Mouse (Mus musculus) neural tube, embryonic 14.5 days (tissue): ENCODE results near the gene B3galt1. TPM values are rescaled to one million over a fixed set of nuclear protein-coding genes. Genes with fewer than 3 reads are reported as not detected.
A peak's percentile ranks its signal among the peaks of the same experiment; 100 is the strongest.

Experiments
- ATAC-seq: fragments of 200-750 bp; cut with Nextera tagmentation; 2 replicates; pipeline ENCODE4 v1.8.0; 2017; ENCODE audit warnings: low read depth, mild to moderate bottlenecking, moderate TSS enrichment, moderate library complexity
- H3K27ac ChIP-seq: fragments of 300-500 bp; sonication (generic); 2 replicates; pipeline ENCODE4 v1.5.1; 2014; ENCODE audit warnings: low read depth, mild to moderate bottlenecking, control low read depth, low read length, moderate library complexity, mixed read lengths
- H3K27me3 ChIP-seq: fragments of 300-500 bp; sonication (generic); 2 replicates; pipeline ENCODE4 v1.6.1; 2014; ENCODE audit warnings: low read length; ENCODE audit not compliant: control insufficient read depth, insufficient read depth
- H3K36me3 ChIP-seq: fragments of 300-500 bp; sonication (generic); 2 replicates; pipeline ENCODE4 v1.6.1; 2014; ENCODE audit warnings: low read length, mixed read lengths; ENCODE audit not compliant: control insufficient read depth, insufficient read depth
- H3K4me1 ChIP-seq: fragments of 300-500 bp; sonication (generic); 2 replicates; pipeline ENCODE4 v1.6.1; 2014; ENCODE audit warnings: low read length; ENCODE audit not compliant: control insufficient read depth, insufficient read depth
- H3K4me2 ChIP-seq: fragments of 300-500 bp; sonication (generic); 2 replicates; pipeline ENCODE4 v1.6.1; 2014; ENCODE audit warnings: mild to moderate bottlenecking, low read depth, low read length, control low read depth
- H3K4me3 ChIP-seq: fragments of 300-500 bp; sonication (generic); 2 replicates; pipeline ENCODE4 v1.5.1; 2014; ENCODE audit warnings: low read depth, low read length, control low read depth, mixed read lengths
- H3K9ac ChIP-seq: fragments of 300-500 bp; sonication (generic); replicated peaks from 2 replicates; pipeline ENCODE4 v1.6.1; 2014; ENCODE audit warnings: low read depth, mild to moderate bottlenecking, control low read depth, low read length, mixed read lengths
- H3K9me3 ChIP-seq: fragments of 300-500 bp; sonication (generic); 2 replicates; pipeline ENCODE4 v1.6.1; 2016; ENCODE audit warnings: low read length; ENCODE audit not compliant: control insufficient read depth
- WGBS: fragments of 180-500 bp; shearing (Covaris S2); extraction: QIAGEN DNeasy Blood & Tissue Kit; methylation state at CpG from one replicate; pipeline ENCODE4 v1.1.7; 2014; 5-methylcytosine and 5-hydroxymethylcytosine counted together
- microRNA-seq: library from miRNA; unstranded; fragments of <30 nt; microRNA quantifications from one replicate; pipeline ENCODE4, GENCODE M21; 2016
- polyA plus RNA-seq: library from polyadenylated mRNA; unstranded; fragments of >200 nt; fragmentation: Nextera tagmentation; extraction: Ambion mirVana; gene quantifications from 2 replicates; pipeline ENCODE4 v1.2.1, GENCODE M21; 2014

The B3galt1 gene
- polyA plus RNA-seq, 1 experiment from 2014 or later = 82.4 TPM

DNA sequence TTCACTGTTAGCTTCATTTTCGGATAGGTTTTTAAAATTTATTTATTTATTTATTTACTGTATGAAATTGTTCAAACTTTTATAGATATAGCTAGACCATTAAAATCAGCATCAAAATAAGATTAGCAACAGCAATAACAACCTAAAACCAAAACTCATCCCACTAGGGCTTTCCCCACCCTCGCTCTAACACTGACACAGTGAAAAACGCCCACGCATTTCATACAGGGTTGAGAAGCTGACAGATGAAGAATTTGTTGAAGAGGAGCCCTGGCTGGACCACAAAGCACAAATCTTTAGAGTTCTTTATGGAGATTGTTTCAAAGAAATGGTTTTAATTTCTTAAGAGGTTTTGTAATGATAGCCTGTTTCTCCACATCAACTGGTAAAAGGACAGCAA is 596.3 kb downstream of the B3galt1 start:
- no peak overlapping the region for H3K4me2 ChIP-seq
- H3K27me3 ChIP-seq = no peaks in the 10 kb centered on the region
- 87% methylated on average over 4 of the region's 4 CpGs for WGBS
- no peaks in the 10 kb centered on the region for H3K36me3 ChIP-seq
- H3K27ac ChIP-seq = no peak overlapping the region
- H3K4me3 ChIP-seq = no peak overlapping the region
- H3K9me3 ChIP-seq = no peaks in the 10 kb centered on the region
- no peaks in the 10 kb centered on the region for H3K4me1 ChIP-seq
- H3K9ac ChIP-seq = no peak overlapping the region
- ATAC-seq = no peak

- no peaks in the 10 kb centered on the region for H3K4me1 ChIP-seq
- H3K4me3 ChIP-seq = no peak overlapping the region
- no peaks in the 10 kb centered on the region for H3K36me3 ChIP-seq
- H3K9ac ChIP-seq = no peak overlapping the region
- no peak overlapping the region for H3K27ac ChIP-seq
- ATAC-seq = no peak
- 66% methylated on average over 10 of the region's 10 CpGs for WGBS
- H3K4me2 ChIP-seq = no peak overlapping the region
- no peaks in the 10 kb centered on the region for H3K9me3 ChIP-seq
- no peaks in the 10 kb centered on the region for H3K27me3 ChIP-seq
These were observed 605.6 kb downstream of the B3galt1 start for GRCm38 (mm10) chr2:68171306-68171705.

Small RNA genes lying within 50 kb of the gene (microRNA-seq; reads per million reads assigned to microRNA genes)
- gene Mir6335 = not detected
- 8.5 reads per million, percentile 16 among the genes with 10 or more reads in this experiment for gene Mir7224

Other genes with a start within 250 kb of the B3galt1 start
- gene Gm21830, start 152.1 kb upstream of the B3galt1 start, polyA plus RNA-seq = not detected in 2 replicates
- gene Gm26727, start 132.7 kb upstream of the B3galt1 start, polyA plus RNA-seq = not detected in 2 replicates
- gene Xirp2, start 119.9 kb upstream of the B3galt1 start, polyA plus RNA-seq = 0.03 TPM in 1 of 2 replicates, not detected in the other